Mouse (Mus musculus) thymus, adult 2 months (tissue): ENCODE data around the gene Igf2bp1. TPM values are rescaled to one million over a fixed set of nuclear protein-coding genes. Genes with fewer than 3 reads are reported as not detected.

Experiments
- DNase-seq: peaks from one replicate; pipeline ENCODE4 v3.0.0; 2021
- H3K27ac ChIP-seq: fragments of 200-500 bp; 2 replicates; pipeline ENCODE4 v1.5.1; 2012; ENCODE audit warnings: low read length, control low read depth; ENCODE audit not compliant: control insufficient read depth, insufficient read depth
- H3K27me3 ChIP-seq: fragments of 200-500 bp; 2 replicates; pipeline ENCODE4 v1.6.1; 2012; ENCODE audit warnings: mild to moderate bottlenecking, low read length, moderate library complexity, mixed read lengths; ENCODE audit not compliant: control insufficient read depth, insufficient read depth
- H3K36me3 ChIP-seq: fragments of 200-500 bp; 2 replicates; pipeline ENCODE4 v1.6.1; 2012; ENCODE audit warnings: mild to moderate bottlenecking, low read length, moderate library complexity; ENCODE audit not compliant: control insufficient read depth, insufficient read depth
- H3K4me1 ChIP-seq: fragments of 200-500 bp; replicated peaks from 2 replicates; pipeline ENCODE4 v1.6.1; 2012; ENCODE audit warnings: low read length; ENCODE audit not compliant: control insufficient read depth, insufficient read depth
- H3K4me3 ChIP-seq: fragments of 200-500 bp; 2 replicates; pipeline ENCODE4 v1.5.1; 2012; ENCODE audit warnings: mild to moderate bottlenecking, low read length, control low read depth, moderate library complexity; ENCODE audit not compliant: control insufficient read depth, insufficient read depth
- CTCF ChIP-seq: fragments of 200-500 bp; IDR thresholded peaks from 2 replicates; pipeline ENCODE4 v1.5.1; 2012; ENCODE audit warnings: mild to moderate bottlenecking, control low read depth, low read length, moderate library complexity, borderline replicate concordance; ENCODE audit not compliant: control insufficient read depth, poor library complexity, insufficient read depth; ENCODE audit errors: extremely low read depth
- POLR2A ChIP-seq: fragments of 200-500 bp; IDR thresholded peaks from 2 replicates; pipeline ENCODE4 v1.6.1; 2012; ENCODE audit warnings: mild to moderate bottlenecking, low read length, control low read depth, moderate library complexity; ENCODE audit not compliant: control insufficient read depth, poor library complexity, insufficient read depth; ENCODE audit errors: extremely low read depth
- WGBS: fragments of 180-500 bp; shearing (Covaris S2); methylation state at CpG from one replicate; pipeline ENCODE4 v1.1.7; 2018; 5-methylcytosine and 5-hydroxymethylcytosine counted together
- polyA plus RNA-seq: library from polyadenylated mRNA; depleted of rRNA; stranded (reverse); fragments of >200 nt; gene quantifications from 2 replicates; pipeline ENCODE4 v1.2.3, GENCODE M21; 2012; rRNA removed

The Igf2bp1 gene
- polyA plus RNA-seq = 0.01 and 0.13 TPM in 2 replicates

GRCm38 (mm10) chr11:96005403-96006271, at the start of gene Igf2bp1:
Gene Igf2bp1 (minus strand): TSS chr11:96005940.
- H3K4me3 ChIP-seq = 0 out of 2 replicates have a peak within 1 kb of the TSS, but pooled peaks have one; percentile 2
- peak; percentile 5 for DNase-seq
- no peak for TF ChIP-seq POLR2A
- no peak for TF ChIP-seq CTCF
- peaks cover 26% of the 10 kb centered on the region for H3K27me3 ChIP-seq
- no peaks in the 10 kb centered on the region for H3K36me3 ChIP-seq
- no peak within 1 kb of the TSS for H3K27ac ChIP-seq
- 4% methylated on average over 70 of the region's 74 CpGs for WGBS
- peaks cover 16% of the 10 kb centered on the region; the same call in 1 of the 2 replicates for H3K4me1 ChIP-seq

GRCm38 (mm10) chr11:96050854-96051253, 45.1 kb upstream of the Igf2bp1 start:
- Histone ChIP-seq H3K27me3 (no peaks in the 10 kb centered on the region), H3K4me3 (no peak overlapping the region), H3K27ac (no peak overlapping the region), H3K36me3 (peaks cover 88% of the 10 kb centered on the region), H3K4me1 (no peaks in the 10 kb centered on the region)
- 96% methylated on average over 3 of the region's 3 CpGs for whole genome bisulfite sequencing
- no peak for TF ChIP-seq CTCF
- no peak for TF ChIP-seq POLR2A
- DNase-seq = no peak

- peaks cover 85% of the 10 kb centered on the region for H3K36me3 ChIP-seq
- no peaks in the 10 kb centered on the region for H3K27me3 ChIP-seq
- H3K27ac ChIP-seq = no peak overlapping the region
- WGBS = 97% methylated on average over 4 of the region's 4 CpGs
- DNase-seq = no peak
- H3K4me3 ChIP-seq = no peak overlapping the region
- peaks cover 3% of the 10 kb centered on the region; the same call in 1 of the 2 replicates for H3K4me1 ChIP-seq
- no peak for TF ChIP-seq CTCF
- TF ChIP-seq POLR2A = no peak
Observed at GRCm38 (mm10) chr11:96049939-96050338, 44.2 kb upstream of the Igf2bp1 start.

GRCm38 (mm10) chr11:96047469-96048373, 42.0 kb upstream of the Igf2bp1 start:
- H3K36me3 ChIP-seq = peaks cover 74% of the 10 kb centered on the region
- peak overlapping the region; percentile 16; the same call in 1 of the 2 replicates for H3K27ac ChIP-seq
- H3K4me3 ChIP-seq = no peak overlapping the region
- peaks cover 3% of the 10 kb centered on the region; the same call in 1 of the 2 replicates for H3K4me1 ChIP-seq
- no peak for TF ChIP-seq POLR2A
- no peak for TF ChIP-seq CTCF
- WGBS = 94% methylated on average over 4 of the region's 4 CpGs
- no peaks in the 10 kb centered on the region for H3K27me3 ChIP-seq
- DNase-seq = no peak

GRCm38 (mm10) chr11:96046793-96047192, 41.1 kb upstream of the Igf2bp1 start:
- WGBS = 90% methylated on average over 2 of the region's 2 CpGs
- no peak for DNase-seq
- H3K27ac ChIP-seq = no peak overlapping the region
- no peak for TF ChIP-seq CTCF
- no peak for TF ChIP-seq POLR2A
- peaks cover 3% of the 10 kb centered on the region; the same call in 1 of the 2 replicates for H3K4me1 ChIP-seq
- H3K4me3 ChIP-seq = no peak overlapping the region
- peaks cover 69% of the 10 kb centered on the region for H3K36me3 ChIP-seq
- no peaks in the 10 kb centered on the region for H3K27me3 ChIP-seq

GRCm38 (mm10) chr11:96046028-96046427, 40.3 kb upstream of the Igf2bp1 start:
- no peak for DNase-seq
- Histone ChIP-seq H3K4me3 (no peak overlapping the region), H3K36me3 (peaks cover 65% of the 10 kb centered on the region), H3K27me3 (no peaks in the 10 kb centered on the region), H3K27ac (no peak overlapping the region), H3K4me1 (peaks cover 3% of the 10 kb centered on the region; the same call in 1 of the 2 replicates)
- WGBS = 81% methylated on average over 8 of the region's 8 CpGs
- no peak for TF ChIP-seq CTCF
- no peak for TF ChIP-seq POLR2A
